ENCODE assay signal across 18 mouse cellular contexts in the genomic region with DNA sequence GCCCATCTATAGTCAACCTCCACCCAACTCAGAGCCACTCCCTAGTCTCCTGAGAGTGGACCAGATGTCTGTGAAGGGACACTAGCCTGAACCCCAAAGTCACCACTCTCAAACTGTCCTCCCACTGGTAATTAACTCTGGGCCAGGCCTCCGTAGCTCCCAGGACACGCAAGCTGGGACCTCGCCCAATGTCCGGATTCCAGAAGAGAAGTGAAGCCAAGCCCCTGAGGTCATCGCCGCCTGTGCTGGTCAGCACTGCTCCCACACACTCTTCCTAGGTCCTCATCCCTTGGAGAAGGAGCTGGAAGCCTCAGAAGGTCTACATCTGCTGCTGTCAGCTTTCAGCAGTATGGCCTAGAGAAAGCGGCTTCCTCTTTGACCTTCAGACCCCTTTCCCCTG. TPM values are rescaled to one million over a fixed set of nuclear protein-coding genes. Genes with fewer than 3 reads are reported as not detected.
DNase-seq lines count a peak whose midpoint lies in the region; ATAC-seq lines count a peak whose summit lies in the region.
"Had no signal": no experiment of that assay in that cellular context is flagged by ENCODE, and none has a peak within 500 bp of the region (broad histone marks: within the 10 kb centered on the region; RNA-seq: fewer than 3 reads in every experiment).

No protein-coding gene starts in this region.

- no peak overlapping the region for H3K27ac ChIP-seq in hindbrain, embryonic 12.5 days
- H3K27ac ChIP-seq: embryonic facial prominence, embryonic 13.5 days; forebrain, embryonic 13.5 days; kidney, embryonic 15.5 days; midbrain, embryonic 10.5 days had no signal

- ATAC-seq in hindbrain, embryonic 12.5 days (ENCODE audit: low FRiP score), result no peak
- ATAC-seq: forebrain, embryonic 13.5 days; lung, postnatal 0 days had no signal

- 83% methylated on average over 7 of the region's 7 CpGs for WGBS in hindbrain, embryonic 12.5 days

- no peak overlapping the region for H3K9ac ChIP-seq in hindbrain, embryonic 12.5 days
- H3K9ac ChIP-seq: embryonic facial prominence, embryonic 13.5 days; forebrain, embryonic 13.5 days; kidney, embryonic 15.5 days had no signal

- peak; percentile 17 for DNase-seq in cerebellum, adult 9-11 months
- DNase-seq in cerebellum, postnatal 36 days, result no peak
- peak; percentile 32 for DNase-seq in ovary, postnatal 36 days (ENCODE audit: low spot score)
- DNase-seq in ovary, postnatal 10 days (ENCODE audit: low spot score), result no peak
- peak; percentile 71 for DNase-seq in gastrocnemius, postnatal 25 days
- peak; percentile 69 for DNase-seq in skeletal muscle tissue, adult 2 months (ENCODE audit: low read depth, low spot score)
- DNase-seq in thymus, postnatal 0 days (ENCODE audit: low spot score), result no peak
- DNase-seq: B cell, adult 2 months; liver; right cerebral cortex, postnatal 14 days; thymus, adult 2 months had no signal

- peaks cover 17% of the 10 kb centered on the region for H3K27me3 ChIP-seq in hindbrain, embryonic 12.5 days
- H3K27me3 ChIP-seq: embryonic facial prominence, embryonic 13.5 days had no signal

- no peaks in the 10 kb centered on the region for H3K4me1 ChIP-seq in hindbrain, embryonic 12.5 days
- H3K4me1 ChIP-seq: forebrain, embryonic 13.5 days; kidney, embryonic 15.5 days had no signal

- no peak overlapping the region for H3K4me3 ChIP-seq in hindbrain, embryonic 12.5 days
- H3K4me3 ChIP-seq: embryonic facial prominence, embryonic 13.5 days; forebrain, embryonic 13.5 days; kidney, embryonic 15.5 days; midbrain, embryonic 10.5 days; myocyte had no signal

- H3K36me3 ChIP-seq in hindbrain, embryonic 12.5 days, result no peaks in the 10 kb centered on the region
- H3K36me3 ChIP-seq: embryonic facial prominence, embryonic 13.5 days; kidney, embryonic 15.5 days; midbrain, embryonic 10.5 days had no signal

- H3K9me3 ChIP-seq in hindbrain, embryonic 12.5 days (replicated peaks), result no peaks in the 10 kb centered on the region
- H3K9me3 ChIP-seq: embryonic facial prominence, embryonic 13.5 days; forebrain, embryonic 13.5 days; kidney, embryonic 15.5 days; midbrain, embryonic 10.5 days had no signal

- no peak overlapping the region for H3K4me2 ChIP-seq in hindbrain, embryonic 12.5 days (replicated peaks)
- H3K4me2 ChIP-seq: embryonic facial prominence, embryonic 13.5 days; forebrain, embryonic 13.5 days; kidney, embryonic 15.5 days had no signal

RNA-seq across cellular contexts. Expression of a gene that starts 13.5 kb away (rescaled TPM):
- total RNA-seq in gastrocnemius, postnatal 25 days (2021), result 10 to 100 TPM in 1 of 2 experiments, 1 to 10 TPM in 1; 9.1 to 12.0 TPM
- polyA plus RNA-seq in hindbrain, embryonic 12.5 days (2016; fragmentation: Nextera tagmentation; extraction: Ambion mirVana), result 13.2 and 15.4 TPM in 2 replicates
- 153 and 157 TPM in 2 replicates for polyA plus RNA-seq in thymus, postnatal 0 days (2015; fragmentation: Nextera tagmentation; extraction: Ambion mirVana)

Comparison
In these comparisons a context has a peak if more than half of its experiments do, and no peak if none do; other contexts are left out.
1. DNase-seq: peak in cerebellum, adult 9-11 months (single experiment), ovary, postnatal 36 days (single experiment), gastrocnemius, postnatal 25 days (single experiment) and skeletal muscle tissue, adult 2 months (single experiment); none in cerebellum, postnatal 36 days (0 of 2), ovary, postnatal 10 days (single experiment) and thymus, postnatal 0 days (single experiment).